Mouse (Mus musculus) subcutaneous adipose tissue, adult 2 months (tissue): ENCODE data around the gene Msx2. TPM values are rescaled to one million over a fixed set of nuclear protein-coding genes. Genes with fewer than 3 reads are reported as not detected.

ENCODE experiments used
- polyA plus RNA-seq: library from polyadenylated mRNA; depleted of rRNA; stranded (reverse); fragments of >200 nt; gene quantifications from 2 replicates; pipeline ENCODE4 v1.2.3, GENCODE M21; 2012; ENCODE audit warnings: low replicate concordance; rRNA removed

Msx2 gene
- 0.04 and 14.4 TPM in 2 replicates for polyA plus RNA-seq

GRCm38 (mm10) chr13:53472614-53473124, at the start of gene Msx2:
Gene Msx2 (minus strand): TSS chr13:53473074.

Other genes with a start within 250 kb of the Msx2 start
- 2.6 and 35.4 TPM in 2 replicates for gene Ror2, start 186.9 kb downstream of the Msx2 start, polyA plus RNA-seq
- gene Sptlc1, start 95.7 kb downstream of the Msx2 start, polyA plus RNA-seq = 22.1 and 27.3 TPM in 2 replicates